Mouse (Mus musculus) thymus, adult 18-20 months (tissue): ENCODE results near the gene Gm11232.

Source experiments
- DNase-seq, 2 experiments: peaks; one replicate each; pipeline ENCODE4 v3.0.0; 2022; ENCODE audit warnings: mixed read lengths in 2 of 2

Gene Gm11232

DNA sequence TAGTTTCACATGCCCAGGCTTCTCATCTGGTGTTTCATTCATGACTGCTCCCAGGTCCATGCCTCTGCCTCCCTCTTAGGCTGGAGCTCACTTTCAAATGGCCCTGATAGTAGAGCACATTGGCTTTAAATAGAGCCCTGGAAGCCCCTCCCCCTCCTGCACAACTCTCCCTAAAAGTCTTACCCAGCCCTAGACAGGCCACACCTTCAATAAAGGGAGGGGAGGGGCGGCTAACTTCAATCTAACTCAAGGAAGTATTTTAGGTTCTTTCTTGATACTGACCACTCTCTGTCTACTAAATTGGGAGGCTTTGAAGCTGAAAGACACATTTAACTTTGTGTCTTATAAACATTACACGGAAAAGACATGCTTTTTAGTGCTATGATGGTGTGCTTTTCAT is at the start of gene Gm11232:
Gm11232 (minus strand) TSS at position 101 of the 400 bp plus-strand sequence.
- no peak for DNase-seq

- no peak for DNase-seq
Observed at GRCm38 (mm10) chr4:71805977-71806534, 48.3 kb upstream of the Gm11232 start.

GRCm38 (mm10) chr4:71765529-71765928 is 7.8 kb upstream of the Gm11232 start:
- DNase-seq: no peak

DNA sequence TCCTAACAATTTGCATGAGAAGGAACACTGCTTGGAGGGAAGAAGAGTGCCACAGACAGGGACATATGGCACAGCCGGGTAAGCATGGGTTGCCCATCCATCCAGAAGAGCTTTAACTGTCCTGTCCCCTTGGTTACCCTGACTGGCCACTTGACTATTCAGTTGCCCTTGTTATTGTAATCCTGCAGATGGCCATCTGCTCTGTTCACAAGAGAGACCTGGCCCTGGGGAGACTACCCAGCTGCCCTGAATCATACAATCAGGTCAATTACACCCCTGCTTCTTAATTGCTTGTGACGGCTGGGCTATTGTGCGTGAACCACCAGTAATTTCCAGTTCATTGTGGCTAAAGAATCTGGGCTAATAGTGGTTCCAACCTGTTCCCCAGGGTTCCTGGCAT is 7.3 kb upstream of the Gm11232 start:
- DNase-seq: no peak

- DNase-seq: no peak
Observed at GRCm38 (mm10) chr4:71756441-71757221, 1.1 kb downstream of the Gm11232 start.

- DNase-seq: no peak
Observed at GRCm38 (mm10) chr4:71745741-71746140, 12.0 kb downstream of the Gm11232 start.

DNA sequence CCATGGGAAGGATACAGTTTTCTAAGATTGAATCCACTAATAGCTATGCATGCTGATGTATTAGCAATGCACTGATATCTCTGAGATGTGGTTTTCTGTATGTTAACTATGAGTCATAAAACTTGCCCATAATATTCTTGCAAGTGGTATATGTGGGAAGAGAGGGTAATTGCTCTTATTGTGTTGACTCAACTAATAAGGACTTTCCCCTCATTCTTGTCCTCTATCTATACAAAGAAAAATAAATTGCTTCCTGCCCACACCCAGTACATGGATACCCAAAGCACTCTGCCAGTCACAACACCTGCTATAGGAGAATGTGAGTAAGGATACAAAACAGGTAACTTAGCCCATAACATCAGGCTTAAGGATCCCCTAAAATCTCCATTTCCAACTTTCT is 21.2 kb downstream of the Gm11232 start:
- DNase-seq: no peak

GRCm38 (mm10) chr4:71735261-71735660 is 22.5 kb downstream of the Gm11232 start:
- no peak for DNase-seq

- no peak for DNase-seq
Observed at GRCm38 (mm10) chr4:71729401-71729800, 28.4 kb downstream of the Gm11232 start.

DNA sequence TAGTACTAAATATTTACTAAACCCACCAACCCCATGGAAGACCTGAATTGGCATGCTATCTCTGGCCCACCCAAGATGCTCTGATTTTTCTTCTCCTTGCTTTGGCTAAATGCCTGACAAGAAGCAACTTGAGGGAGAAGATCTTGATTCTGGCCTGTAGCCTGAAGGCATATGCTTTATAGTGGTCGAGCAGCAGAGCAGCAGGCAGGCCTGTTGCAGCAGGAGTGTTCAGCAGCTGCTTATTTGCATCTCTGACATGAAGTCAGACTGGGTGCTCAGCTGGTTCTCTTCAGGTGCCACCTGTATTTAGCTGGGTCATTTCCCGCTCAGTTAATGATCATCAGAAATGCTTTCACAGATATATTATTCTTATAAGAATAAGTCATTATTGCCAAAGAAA is 30.2 kb downstream of the Gm11232 start:
- no peak for DNase-seq

GRCm38 (mm10) chr4:71727056-71727455 is 30.7 kb downstream of the Gm11232 start:
- no peak for DNase-seq

DNA sequence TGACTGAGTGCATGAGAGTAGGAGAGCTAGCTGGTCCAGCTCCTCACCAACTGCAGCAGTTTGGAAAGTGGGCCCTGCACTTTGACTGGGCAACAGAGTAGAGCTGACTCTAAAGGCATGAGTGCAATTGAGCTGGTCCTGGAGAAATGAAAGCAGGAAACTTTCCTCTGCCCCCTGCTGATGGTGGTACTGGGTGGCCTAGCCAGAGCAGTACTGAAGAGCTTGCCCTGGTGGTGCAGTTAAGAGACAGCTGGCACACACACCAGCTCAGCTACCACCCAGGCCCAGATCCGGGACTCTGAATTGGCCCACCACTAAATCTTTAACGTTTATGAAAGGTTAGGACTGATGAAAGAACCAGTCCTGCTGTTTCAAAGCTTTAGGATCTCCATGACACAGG is 31.9 kb downstream of the Gm11232 start:
- DNase-seq: no peak
